Mouse (Mus musculus) neural tube, embryonic 14.5 days (tissue): Measurements from ENCODE around the gene Adcy5. TPM values are rescaled to one million over a fixed set of nuclear protein-coding genes. Genes with fewer than 3 reads are reported as not detected.

Experiments used
- ATAC-seq: fragments of 200-750 bp; cut with Nextera tagmentation; 2 replicates; pipeline ENCODE4 v1.8.0; 2017; ENCODE audit warnings: low read depth, mild to moderate bottlenecking, moderate TSS enrichment, moderate library complexity
- H3K27ac ChIP-seq: fragments of 300-500 bp; sonication (generic); 2 replicates; pipeline ENCODE4 v1.5.1; 2014; ENCODE audit warnings: low read depth, mild to moderate bottlenecking, control low read depth, low read length, moderate library complexity, mixed read lengths
- H3K27me3 ChIP-seq: fragments of 300-500 bp; sonication (generic); 2 replicates; pipeline ENCODE4 v1.6.1; 2014; ENCODE audit warnings: low read length; ENCODE audit not compliant: control insufficient read depth, insufficient read depth
- H3K36me3 ChIP-seq: fragments of 300-500 bp; sonication (generic); 2 replicates; pipeline ENCODE4 v1.6.1; 2014; ENCODE audit warnings: low read length, mixed read lengths; ENCODE audit not compliant: control insufficient read depth, insufficient read depth
- H3K4me1 ChIP-seq: fragments of 300-500 bp; sonication (generic); 2 replicates; pipeline ENCODE4 v1.6.1; 2014; ENCODE audit warnings: low read length; ENCODE audit not compliant: control insufficient read depth, insufficient read depth
- H3K4me2 ChIP-seq: fragments of 300-500 bp; sonication (generic); 2 replicates; pipeline ENCODE4 v1.6.1; 2014; ENCODE audit warnings: mild to moderate bottlenecking, low read depth, low read length, control low read depth
- H3K4me3 ChIP-seq: fragments of 300-500 bp; sonication (generic); 2 replicates; pipeline ENCODE4 v1.5.1; 2014; ENCODE audit warnings: low read depth, low read length, control low read depth, mixed read lengths
- H3K9ac ChIP-seq: fragments of 300-500 bp; sonication (generic); replicated peaks from 2 replicates; pipeline ENCODE4 v1.6.1; 2014; ENCODE audit warnings: low read depth, mild to moderate bottlenecking, control low read depth, low read length, mixed read lengths
- H3K9me3 ChIP-seq: fragments of 300-500 bp; sonication (generic); 2 replicates; pipeline ENCODE4 v1.6.1; 2016; ENCODE audit warnings: low read length; ENCODE audit not compliant: control insufficient read depth
- WGBS: fragments of 180-500 bp; shearing (Covaris S2); extraction: QIAGEN DNeasy Blood & Tissue Kit; methylation state at CpG from one replicate; pipeline ENCODE4 v1.1.7; 2014; 5-methylcytosine and 5-hydroxymethylcytosine counted together
- polyA plus RNA-seq: library from polyadenylated mRNA; unstranded; fragments of >200 nt; fragmentation: Nextera tagmentation; extraction: Ambion mirVana; gene quantifications from 2 replicates; pipeline ENCODE4 v1.2.1, GENCODE M21; 2014

Gene Adcy5
- polyA plus RNA-seq, 1 experiment from 2014 or later, result 8.8 TPM

DNA sequence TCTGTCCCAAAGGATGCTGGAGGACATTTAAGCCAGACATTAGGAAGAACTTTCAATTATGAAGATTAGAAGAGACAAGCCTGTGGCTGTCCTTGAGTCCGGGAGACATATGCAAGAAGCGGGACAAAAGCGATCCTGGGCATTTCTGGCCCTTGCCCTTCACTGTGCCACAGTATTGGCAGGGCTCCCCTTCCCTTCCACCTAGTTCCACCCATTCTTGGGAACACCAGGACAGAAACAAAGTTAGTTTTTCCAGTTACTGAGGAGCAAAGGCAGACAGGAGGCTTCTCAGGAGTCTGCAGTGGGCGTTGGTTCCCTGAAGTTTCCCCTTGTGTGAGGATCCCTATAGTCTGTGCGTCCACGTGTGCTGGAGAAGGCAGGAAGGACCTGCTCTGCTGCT, 51.7 kb downstream of the Adcy5 start:
- WGBS, result 80% methylated on average over 6 of the region's 6 CpGs
- Histone ChIP-seq H3K4me1 (peaks cover 12% of the 10 kb centered on the region), H3K27ac (no peak overlapping the region), H3K36me3 (no peaks in the 10 kb centered on the region), H3K4me3 (no peak overlapping the region), H3K27me3 (no peaks in the 10 kb centered on the region), H3K9ac (no peak overlapping the region), H3K9me3 (no peaks in the 10 kb centered on the region), H3K4me2 (no peak overlapping the region)
- no peak for ATAC-seq

DNA sequence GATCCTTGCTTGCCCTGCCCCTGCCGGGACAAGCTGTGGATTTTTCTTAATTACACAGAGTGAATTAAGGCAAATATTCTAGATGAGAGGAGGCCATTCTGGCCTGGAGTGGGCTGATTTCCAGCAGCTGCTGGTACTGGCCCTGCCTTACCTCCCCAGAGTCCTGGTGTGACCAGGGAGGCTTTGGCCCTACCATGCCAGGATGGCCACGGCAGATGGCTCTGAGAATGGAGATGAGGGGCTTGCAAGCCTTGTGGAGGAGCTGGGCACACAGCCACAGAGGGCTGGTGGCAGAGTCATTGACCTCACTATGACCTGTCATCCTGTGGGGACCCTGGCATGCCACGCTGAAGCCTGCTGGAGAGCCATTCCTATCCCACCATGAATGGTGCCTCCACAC, 54.1 kb downstream of the Adcy5 start:
- Histone ChIP-seq H3K9ac (no peak overlapping the region), H3K9me3 (no peaks in the 10 kb centered on the region), H3K27ac (no peak overlapping the region), H3K4me2 (no peak overlapping the region), H3K4me1 (peaks cover 12% of the 10 kb centered on the region), H3K36me3 (no peaks in the 10 kb centered on the region), H3K4me3 (no peak overlapping the region), H3K27me3 (no peaks in the 10 kb centered on the region)
- no peak for ATAC-seq
- WGBS, result 71% methylated on average over 3 of the region's 3 CpGs

DNA sequence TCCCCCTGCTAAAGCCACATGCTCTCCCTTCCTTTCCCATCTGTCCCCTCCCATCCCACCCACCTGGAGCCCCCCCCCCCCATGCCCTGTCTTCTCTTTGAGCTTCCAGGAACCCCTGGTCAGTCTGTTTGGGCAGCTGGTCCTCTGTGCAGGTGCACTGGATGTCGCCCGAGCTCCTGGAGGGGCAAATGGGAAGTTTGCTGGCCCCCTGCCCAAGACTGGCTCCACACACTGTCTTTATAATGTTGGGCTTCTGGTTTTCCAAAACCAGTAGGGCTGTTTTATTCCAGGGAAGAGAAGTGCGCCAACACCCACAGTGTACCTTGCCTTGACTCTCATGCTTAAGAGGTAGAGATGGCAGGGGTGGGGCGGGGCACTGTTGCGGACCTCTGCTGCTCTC, 55.1 kb downstream of the Adcy5 start:
- Histone ChIP-seq H3K4me1 (peaks cover 12% of the 10 kb centered on the region; the same call in 1 of the 2 replicates), H3K27me3 (no peaks in the 10 kb centered on the region), H3K9me3 (no peaks in the 10 kb centered on the region), H3K4me3 (no peak overlapping the region), H3K36me3 (no peaks in the 10 kb centered on the region), H3K9ac (no peak overlapping the region), H3K4me2 (no peak overlapping the region), H3K27ac (no peak overlapping the region)
- ATAC-seq, result no peak
- 78% methylated on average over 5 of the region's 5 CpGs for WGBS

DNA sequence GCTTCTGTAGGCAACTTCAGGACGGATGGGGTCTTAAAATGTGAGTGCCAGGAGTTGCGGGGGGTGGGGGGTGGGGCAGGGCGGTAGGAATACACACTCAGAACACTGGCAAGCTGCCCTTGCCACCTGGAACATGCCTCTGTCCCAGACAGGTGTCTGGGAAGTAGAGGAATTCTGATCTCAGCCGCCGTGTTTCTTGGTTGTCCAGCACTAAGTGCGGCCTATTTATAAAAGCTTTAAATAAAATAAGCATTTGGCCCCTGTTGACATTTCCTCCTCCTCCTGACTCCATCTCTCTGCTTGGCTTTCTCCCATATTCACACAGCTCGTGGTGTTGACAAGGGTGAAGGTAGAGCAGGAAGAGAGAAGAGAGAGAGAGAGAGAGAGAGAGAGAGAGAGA, 60.4 kb downstream of the Adcy5 start:
- Histone ChIP-seq H3K9me3 (no peaks in the 10 kb centered on the region), H3K27me3 (no peaks in the 10 kb centered on the region), H3K4me3 (no peak overlapping the region), H3K4me1 (no peaks in the 10 kb centered on the region), H3K27ac (no peak overlapping the region), H3K36me3 (no peaks in the 10 kb centered on the region), H3K9ac (no peak overlapping the region), H3K4me2 (no peak overlapping the region)
- 79% methylated on average over 7 of the region's 7 CpGs for WGBS
- no peak for ATAC-seq

DNA sequence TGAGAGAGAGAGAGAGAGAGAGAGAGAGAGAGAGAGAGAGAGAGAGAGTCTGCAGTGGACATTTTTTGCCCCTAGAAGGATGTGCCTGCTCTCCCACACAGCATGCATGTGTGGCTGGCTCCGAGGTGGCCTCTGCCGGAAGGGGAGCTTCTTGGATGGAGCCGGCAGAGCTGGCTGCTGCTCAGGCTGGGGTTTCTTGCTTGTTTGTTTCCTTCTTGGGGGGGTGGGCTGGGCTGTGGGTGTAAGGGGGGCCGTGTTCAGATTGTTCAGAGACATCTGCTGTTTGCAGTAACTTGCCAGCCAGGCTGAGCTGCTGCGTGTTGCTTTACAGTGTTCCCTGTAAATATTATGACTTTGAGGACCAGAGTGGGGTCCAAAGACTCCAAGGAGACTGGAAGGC, 60.8 kb downstream of the Adcy5 start:
- no peak for ATAC-seq
- 65% methylated on average over 5 of the region's 5 CpGs for WGBS
- no peak overlapping the region for H3K4me2 ChIP-seq

DNA sequence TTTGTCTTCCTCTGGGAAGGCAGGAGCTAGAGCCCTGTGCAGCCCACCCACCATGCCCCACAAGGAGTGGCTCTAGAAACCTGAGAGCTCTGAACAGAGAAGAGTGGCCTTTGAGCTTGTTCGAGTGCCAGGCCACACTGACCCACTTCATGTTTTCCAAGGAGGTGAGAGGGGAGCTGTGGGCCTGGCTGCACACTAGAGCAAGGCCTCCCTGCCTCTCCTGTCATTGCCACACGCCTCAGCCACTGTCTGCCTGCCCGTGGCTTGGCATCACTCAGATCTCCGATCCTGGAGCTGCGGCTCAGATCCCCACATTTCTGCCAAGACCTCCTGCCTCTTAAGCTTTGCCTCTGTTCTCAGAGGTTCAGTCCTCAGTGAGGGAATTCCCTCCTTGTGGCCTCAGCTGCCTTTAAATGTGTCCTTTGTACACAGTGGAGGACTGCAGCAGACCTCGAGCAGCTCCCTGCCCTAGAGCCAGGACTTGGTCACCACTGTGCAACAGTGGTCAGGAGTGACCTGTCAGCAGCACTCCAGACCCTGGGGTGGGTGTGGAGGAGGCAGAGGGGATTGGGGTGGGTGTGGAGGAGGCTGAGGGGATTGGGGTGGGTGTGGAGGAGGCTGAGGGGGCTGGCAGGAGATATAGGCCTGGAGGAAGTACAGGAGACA, 62.3 kb downstream of the Adcy5 start:
- no peaks in the 10 kb centered on the region for H3K9me3 ChIP-seq
- H3K4me3 ChIP-seq, result no peak overlapping the region
- no peak for ATAC-seq
- no peaks in the 10 kb centered on the region for H3K27me3 ChIP-seq
- 80% methylated on average over 6 of the region's 6 CpGs for WGBS
- no peaks in the 10 kb centered on the region for H3K4me1 ChIP-seq
- H3K36me3 ChIP-seq, result no peaks in the 10 kb centered on the region
- H3K9ac ChIP-seq, result no peak overlapping the region
- no peak overlapping the region for H3K4me2 ChIP-seq
- H3K27ac ChIP-seq, result no peak overlapping the region

More for the DNA sequence above, 60.8 kb downstream of the Adcy5 start:
- H3K27me3 ChIP-seq, result no peaks in the 10 kb centered on the region
- H3K36me3 ChIP-seq, result no peaks in the 10 kb centered on the region
- no peaks in the 10 kb centered on the region for H3K9me3 ChIP-seq
- H3K4me1 ChIP-seq, result no peaks in the 10 kb centered on the region
- no peak overlapping the region for H3K9ac ChIP-seq
- H3K27ac ChIP-seq, result no peak overlapping the region
- no peak overlapping the region for H3K4me3 ChIP-seq

DNA sequence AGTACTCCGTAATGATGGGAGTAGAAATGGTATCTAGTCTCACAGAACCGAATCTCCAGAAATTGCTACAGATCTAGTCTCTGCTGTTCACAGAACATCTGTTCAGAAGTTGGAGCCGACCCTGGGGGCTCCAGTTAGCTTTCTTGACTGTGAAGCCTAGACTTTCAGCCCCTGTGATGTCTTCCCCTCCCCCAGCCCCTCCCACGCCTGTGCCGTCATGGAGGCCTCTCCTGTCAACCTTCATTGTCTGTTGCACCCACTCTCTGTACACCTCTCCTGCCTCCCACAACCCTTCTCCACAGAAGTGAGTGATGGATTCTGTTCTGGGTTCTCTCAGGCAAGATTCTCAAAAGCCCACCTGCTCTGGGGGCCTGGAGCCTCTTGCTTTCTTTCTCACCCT, 65.7 kb downstream of the Adcy5 start:
- 75% methylated on average over 5 of the region's 5 CpGs for WGBS
- no peak for ATAC-seq
- no peak overlapping the region for H3K27ac ChIP-seq
- H3K9me3 ChIP-seq, result no peaks in the 10 kb centered on the region
- H3K9ac ChIP-seq, result no peak overlapping the region
- no peak overlapping the region for H3K4me2 ChIP-seq
- no peaks in the 10 kb centered on the region for H3K36me3 ChIP-seq
- H3K4me1 ChIP-seq, result 0 out of 2 replicates have a peak, but pooled peaks cover 2% of the 10 kb centered on the region
- no peak overlapping the region for H3K4me3 ChIP-seq
- no peaks in the 10 kb centered on the region for H3K27me3 ChIP-seq

DNA sequence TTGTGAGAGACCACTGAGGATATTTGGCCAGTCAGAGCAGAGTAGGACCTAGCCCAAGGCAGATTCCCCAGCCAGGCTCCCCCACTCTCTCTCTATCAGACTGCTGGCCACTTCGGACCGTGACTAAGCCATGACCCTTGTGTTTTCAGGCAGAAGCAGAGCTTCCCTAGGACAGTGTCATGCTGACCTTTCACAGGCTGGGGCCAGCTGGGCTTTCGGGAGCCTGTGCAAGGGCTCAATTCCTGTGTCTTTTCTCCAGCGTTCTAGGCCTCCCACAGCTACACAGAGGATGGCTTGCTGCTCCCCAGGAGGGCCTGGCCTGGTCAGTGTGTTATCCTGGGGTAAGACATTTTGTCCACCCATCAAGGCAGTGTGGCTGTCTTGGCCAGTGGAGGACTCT, 66.9 kb downstream of the Adcy5 start:
- H3K9me3 ChIP-seq, result no peaks in the 10 kb centered on the region
- H3K4me3 ChIP-seq, result no peak overlapping the region
- WGBS, result 53% methylated on average over 4 of the region's 4 CpGs
- no peak overlapping the region for H3K4me2 ChIP-seq
- H3K4me1 ChIP-seq, result 0 out of 2 replicates have a peak, but pooled peaks cover 2% of the 10 kb centered on the region
- no peak for ATAC-seq
- no peaks in the 10 kb centered on the region for H3K36me3 ChIP-seq
- no peak overlapping the region for H3K27ac ChIP-seq
- H3K27me3 ChIP-seq, result no peaks in the 10 kb centered on the region
- H3K9ac ChIP-seq, result no peak overlapping the region

DNA sequence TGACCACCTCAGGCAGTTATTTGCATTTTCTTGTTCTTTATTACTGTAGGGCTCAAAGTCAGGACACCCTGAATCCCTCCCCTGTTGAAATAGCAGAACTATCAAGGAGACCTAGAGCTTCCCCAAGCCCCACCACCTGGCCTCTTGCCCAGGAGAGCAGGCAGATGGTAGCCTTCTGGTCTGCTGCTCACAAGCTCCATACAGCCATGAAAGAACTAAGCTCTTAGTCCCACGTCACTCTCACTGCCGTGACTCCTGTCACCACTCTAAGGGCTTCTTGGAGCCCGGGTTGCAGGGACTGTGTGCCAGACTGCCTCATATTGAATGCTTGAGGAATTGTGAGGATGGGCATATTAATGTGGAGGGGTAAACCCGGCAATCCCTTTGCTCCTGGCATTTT, 69.3 kb downstream of the Adcy5 start:
- H3K4me2 ChIP-seq, result no peak overlapping the region
- no peak overlapping the region for H3K27ac ChIP-seq
- WGBS, result 70% methylated on average over 4 of the region's 4 CpGs
- ATAC-seq, result no peak
- no peak overlapping the region for H3K9ac ChIP-seq
- no peak overlapping the region for H3K4me3 ChIP-seq
- no peaks in the 10 kb centered on the region for H3K27me3 ChIP-seq
- H3K36me3 ChIP-seq, result no peaks in the 10 kb centered on the region
- 0 out of 2 replicates have a peak, but pooled peaks cover 2% of the 10 kb centered on the region for H3K4me1 ChIP-seq
- no peaks in the 10 kb centered on the region for H3K9me3 ChIP-seq
